Mouse (Mus musculus) cerebellum, adult 9-11 months (tissue): ENCODE results near the gene Cytip.
"Not testable (repeated sequence)": the region's sequence is repeated elsewhere in the genome, so short reads cannot be mapped to it uniquely, and the experiment has no call there.

Source experiments
- DNase-seq: peaks from one replicate; pipeline ENCODE4 v3.0.0; 2022

Cytip gene

DNA sequence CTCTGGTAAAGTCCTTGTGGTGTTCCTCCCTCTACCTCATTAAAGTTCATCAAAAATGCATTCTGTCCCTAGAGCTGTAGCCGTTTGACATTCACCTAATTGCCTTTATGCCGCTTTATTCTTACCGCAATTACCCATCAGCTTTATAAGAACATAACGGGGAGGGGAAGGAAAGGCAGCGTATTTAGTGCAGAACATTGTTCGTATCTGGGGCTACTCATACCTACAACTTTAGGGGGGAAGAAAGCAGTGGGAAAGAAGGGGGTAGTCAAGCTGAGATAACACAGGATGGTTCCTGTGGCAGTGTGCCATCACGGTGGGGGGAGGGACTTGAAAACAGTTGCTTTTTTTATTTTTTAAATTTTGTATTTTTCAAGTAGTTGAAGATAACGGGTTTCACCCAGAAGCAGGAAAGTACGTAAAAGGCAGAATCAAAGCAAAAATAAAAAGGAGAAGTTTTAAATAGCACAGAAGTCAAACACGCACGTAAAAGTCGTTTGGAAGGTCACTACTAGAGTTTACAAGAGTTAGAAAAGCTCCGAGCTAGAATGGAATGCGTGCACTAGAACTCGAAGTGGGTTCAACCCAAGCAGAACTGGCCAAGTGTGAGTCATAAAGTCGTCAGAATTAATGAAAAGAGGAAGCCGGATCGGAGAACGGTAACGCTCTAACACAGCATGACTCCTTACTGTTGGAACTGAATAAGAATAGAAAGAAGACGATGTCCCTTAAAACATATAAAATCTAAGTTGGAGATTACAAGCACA, 34.6 kb downstream of the Cytip start:
- DNase-seq = no peak

DNA sequence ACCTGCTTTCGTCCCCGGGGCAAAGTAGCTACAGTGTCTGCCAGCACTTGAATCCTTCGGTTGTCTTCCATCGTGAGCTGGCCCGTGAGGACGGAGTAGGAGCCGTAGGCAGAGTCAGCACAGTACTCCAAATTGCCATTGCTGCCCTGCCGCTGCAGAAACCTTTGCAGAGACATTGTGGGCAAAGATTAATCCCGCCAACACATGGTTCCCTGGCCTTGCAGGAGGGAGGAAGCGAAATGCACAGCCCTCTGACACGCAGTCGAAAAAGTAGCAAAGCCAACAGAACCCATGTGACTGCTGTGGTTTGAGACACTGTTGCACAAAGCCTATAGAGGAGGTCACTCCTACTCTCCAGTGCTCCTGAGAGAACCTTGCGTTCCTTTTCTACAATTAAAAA, 35.5 kb downstream of the Cytip start:
- DNase-seq = no peak

DNA sequence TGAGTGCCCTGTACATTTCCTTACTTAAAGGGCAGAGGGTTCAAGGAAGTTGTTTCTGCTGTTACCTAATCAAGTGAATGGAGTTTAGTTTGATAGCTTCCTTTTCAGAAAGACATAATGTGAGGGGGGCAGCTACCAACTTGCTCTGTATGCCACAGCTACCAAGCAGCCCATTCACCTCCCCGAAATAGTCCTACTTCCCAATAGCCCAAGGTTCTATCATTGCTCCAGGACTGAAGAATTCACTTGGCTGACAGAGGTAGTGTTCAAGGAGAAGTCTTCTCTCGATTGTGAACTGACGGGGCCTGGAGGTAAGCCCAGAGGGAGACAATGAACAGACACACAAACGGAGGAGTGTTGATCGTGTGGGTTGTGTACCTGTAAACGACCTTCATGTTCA, 36.2 kb downstream of the Cytip start:
- no peak for DNase-seq

DNA sequence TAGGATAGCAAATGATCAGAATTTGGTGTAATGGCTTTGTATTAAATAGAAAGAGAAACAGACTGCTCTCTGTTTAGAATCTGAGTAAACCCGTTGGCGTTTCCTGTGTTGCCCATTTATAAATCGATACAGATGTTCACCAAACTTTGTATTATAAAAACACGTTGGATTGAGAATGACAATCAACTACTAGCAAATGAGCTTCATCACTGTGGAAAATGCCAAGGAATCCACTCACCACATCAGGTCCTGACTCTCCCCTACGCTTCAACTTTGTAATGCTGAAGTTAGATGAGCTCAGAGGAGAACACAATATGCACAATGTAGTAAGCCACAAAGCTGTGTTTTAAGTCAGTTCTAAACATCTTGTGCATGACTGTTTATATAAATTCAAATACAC, 36.8 kb downstream of the Cytip start:
- no peak for DNase-seq

DNA sequence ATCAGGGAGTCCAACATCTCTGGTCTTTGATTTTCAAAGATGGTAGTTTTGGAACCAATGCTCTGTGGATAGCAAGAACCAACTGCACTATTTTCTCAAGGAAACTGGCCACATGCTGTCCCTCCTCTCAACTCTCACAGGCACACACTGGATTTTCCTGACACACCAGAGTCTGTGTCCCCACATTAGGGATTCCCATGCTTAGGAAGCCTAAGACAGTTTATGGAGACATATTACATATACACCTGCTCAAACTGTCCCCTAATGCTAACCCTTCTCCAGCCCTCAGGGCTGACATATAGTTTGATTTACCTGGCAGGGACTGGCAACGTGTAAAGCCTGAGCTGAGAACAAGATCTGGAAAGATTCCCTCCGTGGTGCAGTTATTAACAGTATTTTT, 37.2 kb downstream of the Cytip start:
- no peak for DNase-seq

DNA sequence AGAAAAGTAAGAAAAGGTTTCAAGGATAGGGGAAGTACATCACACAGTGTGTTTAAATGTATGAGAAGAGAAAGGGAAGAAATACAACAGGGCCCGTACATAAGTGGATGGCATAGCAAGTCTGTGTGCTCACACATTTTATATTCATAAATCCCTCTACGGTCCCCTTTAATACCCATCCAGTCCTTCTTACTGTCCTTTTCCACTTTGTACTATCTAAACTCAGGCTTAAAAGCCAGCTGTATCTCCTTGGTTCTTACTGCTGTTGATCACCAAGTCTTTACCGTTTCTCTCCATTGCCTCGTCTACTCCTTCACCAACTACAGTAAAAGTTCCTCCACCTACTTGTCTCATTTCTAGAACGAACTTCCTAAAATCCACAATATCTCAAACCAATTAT, 37.9 kb downstream of the Cytip start:
- DNase-seq = no peak

DNA sequence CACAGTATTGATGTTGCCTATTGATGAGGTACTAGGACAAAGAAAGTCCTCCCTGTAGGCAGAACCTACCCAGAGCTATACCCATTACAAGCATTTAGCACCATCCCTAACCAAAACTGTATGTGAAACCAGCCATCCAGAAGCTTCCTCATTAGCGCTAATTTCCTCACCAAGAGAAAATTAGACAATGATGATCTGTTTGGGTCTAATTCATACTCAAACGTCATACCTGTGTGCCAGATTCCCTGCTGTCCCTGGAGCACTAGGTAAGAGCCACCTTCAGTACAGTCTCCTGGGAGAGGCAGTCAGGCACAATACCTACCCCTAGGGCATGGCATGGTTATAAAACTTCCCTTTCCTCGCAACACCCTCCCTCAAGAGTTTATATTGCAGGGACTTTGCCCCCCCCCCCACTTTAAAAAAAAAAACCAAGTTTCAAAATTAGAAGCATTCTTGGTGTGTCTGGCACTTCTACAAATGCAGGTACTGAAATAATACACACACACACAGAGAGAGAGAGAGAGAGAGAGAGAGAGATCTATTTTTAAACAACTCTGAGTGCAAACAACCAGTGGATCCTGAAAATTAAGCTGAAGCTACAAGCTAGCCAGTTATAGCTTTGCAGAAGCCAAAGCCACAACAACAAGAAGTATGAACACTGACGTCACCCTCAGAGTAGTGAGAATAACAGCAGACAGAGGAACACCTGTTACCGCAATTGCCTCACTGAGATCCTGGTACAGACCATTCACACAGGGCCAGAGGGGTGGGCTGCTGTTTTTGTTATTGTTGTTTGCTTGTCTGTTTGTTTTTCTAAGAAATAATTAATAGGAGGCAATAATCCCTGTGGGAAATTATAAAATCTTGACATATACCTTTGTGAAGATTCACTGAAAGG, 38.6 kb downstream of the Cytip start:
- no peak for DNase-seq

DNA sequence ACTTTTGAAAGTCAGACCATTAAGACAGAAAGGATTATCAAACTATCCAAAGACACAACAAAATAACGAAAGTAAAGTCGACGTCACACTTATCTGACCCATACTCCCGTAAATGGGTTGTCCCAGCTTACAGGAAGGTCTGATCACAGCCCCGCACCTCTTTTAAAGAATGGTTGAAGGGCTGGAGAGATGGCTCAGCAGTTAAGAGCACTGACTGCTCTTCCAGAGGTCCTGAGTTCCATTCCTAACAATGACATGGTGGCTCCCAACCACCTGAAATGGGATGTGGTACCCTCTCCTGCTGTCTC, 39.3 kb downstream of the Cytip start:
- DNase-seq = no peak

DNA sequence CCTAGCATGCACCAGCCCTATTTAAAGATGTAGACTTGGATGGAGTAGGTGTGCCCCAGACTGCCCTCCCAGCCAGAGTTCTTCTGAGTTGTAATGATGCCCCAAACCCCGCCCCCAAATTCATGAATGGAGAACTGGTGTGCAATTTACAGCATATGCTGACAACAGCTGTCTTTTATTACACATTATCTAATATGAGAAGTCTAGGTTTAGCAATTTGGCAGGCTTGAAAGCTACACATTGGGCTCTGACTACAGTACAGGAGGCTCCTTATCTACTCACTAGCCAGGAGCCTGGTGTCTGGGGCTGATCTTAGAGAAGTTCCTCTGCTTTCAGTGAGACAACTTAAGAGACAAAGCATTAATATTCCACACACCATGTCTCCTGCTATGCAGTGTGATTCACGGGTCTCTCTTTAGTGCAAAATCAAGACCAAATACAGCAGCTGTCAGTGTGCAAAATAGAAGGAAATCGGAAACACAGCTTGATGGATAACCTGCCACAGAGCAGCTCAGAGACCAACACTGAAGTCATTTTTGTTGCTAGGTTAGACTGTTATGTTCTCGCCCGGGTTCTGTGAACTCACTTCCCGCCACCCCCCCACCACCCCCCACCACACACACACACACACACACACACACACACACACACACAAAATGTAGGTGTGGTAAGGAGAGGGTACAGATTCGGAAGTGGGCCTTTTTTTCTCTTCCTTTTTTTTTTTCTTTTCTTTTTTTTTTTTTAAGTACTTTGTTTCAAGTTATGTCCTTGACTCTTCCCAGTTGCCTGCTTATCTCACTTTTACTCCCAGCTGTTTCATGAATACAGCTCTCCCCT, 39.8 kb downstream of the Cytip start:
- no peak for DNase-seq

DNA sequence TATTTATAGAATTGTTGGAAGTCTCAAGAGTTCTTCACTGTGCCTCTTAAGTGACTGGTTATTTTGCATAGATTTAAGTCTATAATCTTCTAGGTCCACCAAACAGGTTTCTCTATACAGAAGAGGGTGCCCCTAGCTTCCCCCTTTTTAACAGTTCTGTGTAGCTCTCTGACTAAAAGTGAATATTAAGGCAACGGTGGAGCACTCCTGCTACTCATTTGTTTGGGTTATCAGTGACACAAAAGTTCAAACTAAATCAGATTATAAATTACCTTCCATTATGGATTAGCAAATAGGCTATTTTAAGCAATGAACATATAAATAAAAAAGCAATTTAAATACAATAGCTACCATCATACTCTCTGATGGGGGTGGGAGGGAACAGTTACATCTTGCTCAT, 40.8 kb downstream of the Cytip start:
- no peak for DNase-seq

DNA sequence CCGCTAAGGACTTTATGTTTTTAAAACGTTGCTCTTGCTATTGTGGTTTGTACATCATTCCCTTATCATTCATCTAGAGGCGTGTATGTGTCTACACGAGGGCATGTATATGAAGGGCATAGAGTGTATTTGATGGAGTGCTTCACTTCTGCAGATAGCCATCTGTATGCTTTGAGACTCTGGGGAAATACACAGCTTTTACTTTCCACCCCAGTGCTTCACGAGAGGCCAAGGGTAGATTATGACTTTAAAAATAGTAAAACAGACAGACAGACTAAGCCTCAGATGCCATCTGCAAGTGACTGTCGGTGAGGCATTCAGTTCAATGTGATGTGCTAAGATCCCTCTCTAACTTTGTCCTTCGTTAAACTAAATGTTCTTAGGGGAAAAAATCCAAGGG, 41.6 kb downstream of the Cytip start:
- DNase-seq = no peak

DNA sequence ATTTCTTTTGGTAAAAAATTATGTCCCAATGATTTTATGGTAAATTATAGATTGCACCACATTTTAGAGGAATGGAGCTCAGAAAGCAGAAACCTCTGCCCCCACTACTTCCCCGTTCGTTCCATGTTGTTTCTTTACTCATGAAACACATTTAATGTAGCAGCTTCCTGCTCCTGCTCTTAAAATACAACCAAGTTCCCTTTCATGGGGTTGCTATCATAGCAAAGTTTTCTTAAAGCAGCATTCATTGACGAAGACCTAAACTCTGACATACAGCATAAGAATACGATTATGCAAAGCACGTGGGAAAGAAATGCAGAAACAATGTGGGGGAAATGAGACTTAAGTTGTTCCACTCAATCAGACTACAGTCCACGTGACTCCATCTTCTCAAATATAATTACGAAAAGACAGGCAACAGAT, 45.3 kb downstream of the Cytip start:
- no peak for DNase-seq

DNA sequence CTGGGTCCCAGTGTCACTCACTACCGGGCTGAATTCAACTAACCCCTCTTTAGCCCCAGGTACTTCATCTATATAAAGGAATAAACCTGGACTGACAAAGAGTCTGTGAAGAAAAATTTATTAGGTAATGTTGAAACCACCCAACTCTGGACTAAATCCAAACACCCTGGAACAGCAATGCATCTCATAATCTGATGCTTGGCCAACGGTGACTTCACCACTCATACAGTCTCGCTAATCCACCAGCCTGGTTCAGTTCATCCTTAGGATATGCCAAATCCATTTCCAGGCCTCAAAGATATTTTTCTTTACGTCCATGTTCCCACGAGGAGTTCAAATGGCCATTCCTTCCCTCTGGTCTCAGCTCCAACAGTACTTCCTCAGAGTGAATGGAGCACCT, 48.8 kb downstream of the Cytip start:
- no peak for DNase-seq

DNA sequence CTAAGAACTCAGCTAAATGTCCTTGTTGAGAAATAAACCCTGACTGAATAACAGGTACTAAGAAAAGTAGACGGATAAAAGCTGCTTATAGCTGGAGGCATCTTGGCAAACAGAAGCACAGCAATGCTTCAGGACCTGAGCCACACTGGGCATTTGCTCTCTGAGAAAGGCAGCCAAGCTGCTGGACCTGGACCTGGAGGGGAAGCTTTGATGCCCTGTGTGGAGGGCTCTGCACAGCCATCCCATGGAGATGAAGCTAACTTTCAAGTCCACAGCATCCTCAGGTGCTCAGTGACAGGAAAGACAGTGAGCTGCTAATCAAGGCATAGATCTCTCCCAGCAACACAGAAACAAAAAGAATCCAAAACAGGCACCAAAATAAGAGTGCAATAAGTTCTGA, 54.8 kb downstream of the Cytip start:
- DNase-seq = peak; percentile 85

DNA sequence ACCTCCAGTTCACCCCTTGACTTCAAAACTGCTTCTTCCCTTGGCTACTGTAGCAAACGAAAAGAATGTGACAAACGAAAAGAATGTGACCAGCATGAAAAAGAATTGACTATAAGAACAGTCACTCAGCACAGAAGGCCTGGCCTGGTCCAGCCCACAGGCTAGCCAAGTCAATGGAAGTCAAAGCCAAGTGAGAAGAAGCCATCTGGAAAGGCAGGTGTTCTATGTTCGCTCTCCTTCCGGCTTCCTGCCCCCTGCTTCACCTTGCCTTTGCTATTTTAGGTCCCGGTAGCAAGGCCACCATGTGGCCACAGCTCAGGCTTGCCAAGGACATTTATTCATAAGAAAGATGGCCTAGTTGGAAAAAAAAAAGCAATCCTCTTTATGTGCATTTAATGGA, 56.7 kb downstream of the Cytip start:
- DNase-seq = peak; percentile 98

DNA sequence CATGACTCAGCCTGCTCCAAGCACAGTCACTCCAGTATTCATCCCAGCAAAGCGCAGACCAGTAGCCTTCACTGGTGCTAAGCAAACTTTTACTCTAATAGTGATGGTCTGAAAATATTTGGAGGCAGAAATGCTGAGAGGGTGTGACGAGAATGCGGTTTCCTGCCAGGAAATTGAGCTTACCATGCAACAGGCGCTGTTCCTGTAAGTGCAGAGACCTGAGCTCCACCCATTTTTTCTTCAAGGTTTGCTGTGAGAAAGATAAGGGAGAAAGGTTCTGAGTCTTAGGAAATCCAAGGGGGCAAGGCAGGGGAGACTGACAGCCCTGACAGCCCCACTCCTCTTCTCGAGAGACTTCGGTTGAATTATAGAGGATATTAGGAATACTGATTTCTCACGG, 57.7 kb downstream of the Cytip start:
- peak; percentile 25 for DNase-seq

DNA sequence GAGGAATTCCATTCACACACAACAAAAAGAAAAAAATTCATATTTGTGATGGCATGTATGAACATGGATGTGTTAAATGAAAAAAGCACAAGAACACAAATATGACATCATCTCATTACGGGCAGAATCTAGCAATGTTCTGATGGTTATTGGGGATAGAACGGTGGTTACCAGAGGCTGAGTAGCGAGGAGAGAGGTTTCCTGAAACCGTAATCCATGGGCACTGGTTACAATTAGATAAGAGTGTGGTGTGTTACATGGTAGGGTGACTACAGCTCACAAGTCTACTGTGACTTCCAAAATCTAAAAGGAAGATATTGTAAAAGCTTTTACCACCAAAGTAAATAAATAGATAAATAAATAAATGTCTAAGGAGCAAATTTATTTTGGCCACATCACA, 58.8 kb downstream of the Cytip start:
- DNase-seq = no peak

DNA sequence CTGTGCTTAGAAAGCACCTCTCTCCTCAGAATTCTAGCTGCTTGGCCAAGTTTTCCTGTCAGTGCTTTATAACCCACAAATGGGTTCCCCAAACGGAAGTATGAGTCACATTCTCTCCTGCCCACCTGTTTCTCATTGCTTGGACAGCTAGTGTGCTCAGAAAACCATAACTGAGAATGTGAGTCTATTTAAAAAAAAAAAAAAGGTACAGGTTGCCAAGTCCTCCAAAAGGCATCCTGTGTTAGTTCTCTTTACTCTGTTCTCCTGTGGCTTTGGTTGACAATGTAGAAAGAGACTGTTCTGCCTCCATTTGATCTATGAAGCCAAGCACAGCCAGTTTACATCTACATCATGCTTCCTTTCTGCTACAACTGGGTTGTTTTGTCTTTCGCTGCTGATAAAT, 60.3 kb downstream of the Cytip start:
- DNase-seq = peak; percentile 70

DNA sequence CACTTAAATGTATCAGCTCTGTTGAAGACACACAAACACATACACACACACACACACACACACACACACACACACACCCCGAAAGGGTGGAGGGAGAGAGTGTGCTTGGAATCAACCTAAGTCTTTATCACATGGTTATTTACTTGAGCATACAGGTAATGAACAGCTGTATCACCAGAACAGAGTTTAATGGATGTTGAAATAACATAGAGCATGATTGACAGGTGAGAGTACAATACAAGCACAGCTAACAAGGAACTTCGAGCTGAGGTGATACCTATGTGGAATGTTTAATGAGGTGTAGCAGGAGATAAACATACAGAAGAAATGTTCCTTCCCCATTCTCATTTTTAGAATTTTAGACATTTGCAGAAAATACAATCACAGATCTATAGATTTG, 62.7 kb downstream of the Cytip start:
- DNase-seq = no peak

DNA sequence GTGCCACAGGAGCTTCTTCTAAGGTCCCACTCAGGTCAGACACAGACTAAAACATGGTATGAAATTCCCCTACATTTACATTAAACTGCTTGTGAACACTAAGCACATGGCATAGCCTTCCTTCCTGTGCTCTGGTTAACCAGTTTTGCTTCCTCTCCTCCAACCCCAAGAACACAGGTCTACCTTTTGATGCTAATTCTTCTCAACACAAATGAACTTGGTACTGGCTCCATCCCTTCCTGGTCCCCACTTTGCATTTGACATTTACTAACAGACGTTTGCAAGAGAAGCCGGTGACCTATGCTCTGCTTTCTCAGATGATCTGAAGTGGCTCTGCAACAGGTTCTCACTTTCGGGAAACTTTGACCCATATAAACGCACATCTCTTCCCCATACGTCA, 65.4 kb downstream of the Cytip start:
- no peak for DNase-seq

DNA sequence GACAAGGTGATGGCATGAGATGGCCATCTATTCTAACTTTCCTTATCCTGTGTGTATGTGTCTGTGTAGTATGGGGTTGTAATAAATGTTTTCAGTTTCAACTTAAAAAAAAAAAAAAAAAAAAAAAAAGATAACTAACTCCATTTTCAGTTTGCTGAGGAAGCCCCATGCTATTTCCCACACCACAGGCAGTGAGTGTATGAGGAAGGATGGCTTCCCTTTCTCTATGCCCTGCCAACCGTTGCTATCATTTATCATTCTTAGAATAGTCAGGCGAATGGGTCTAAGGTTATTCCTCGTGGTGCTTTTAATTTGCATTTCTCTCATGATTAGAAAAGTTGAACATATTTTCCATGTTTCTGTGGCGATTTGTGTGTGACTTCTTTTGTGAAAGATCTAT, 84.2 kb downstream of the Cytip start:
- DNase-seq = no peak

DNA sequence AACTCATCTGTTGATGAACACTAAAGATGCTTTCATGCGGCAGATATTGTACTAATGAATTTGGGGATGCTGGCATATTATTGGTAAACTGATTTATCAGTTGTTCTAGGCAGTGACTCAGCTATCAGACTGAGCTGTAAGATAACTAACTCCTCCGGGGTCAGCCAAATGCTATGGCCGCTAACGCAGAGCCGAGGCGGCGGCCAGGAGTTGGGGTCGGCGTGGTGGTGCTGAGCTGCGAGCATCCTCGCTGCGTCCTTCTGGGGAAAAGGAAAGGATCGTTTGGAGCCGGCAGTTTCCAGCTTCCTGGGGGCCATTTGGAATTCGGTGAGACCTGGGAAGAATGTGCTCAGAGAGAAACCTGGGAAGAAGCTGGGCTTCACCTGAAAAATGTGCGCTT, 87.4 kb downstream of the Cytip start:
- DNase-seq = not testable (repeated sequence)

DNA sequence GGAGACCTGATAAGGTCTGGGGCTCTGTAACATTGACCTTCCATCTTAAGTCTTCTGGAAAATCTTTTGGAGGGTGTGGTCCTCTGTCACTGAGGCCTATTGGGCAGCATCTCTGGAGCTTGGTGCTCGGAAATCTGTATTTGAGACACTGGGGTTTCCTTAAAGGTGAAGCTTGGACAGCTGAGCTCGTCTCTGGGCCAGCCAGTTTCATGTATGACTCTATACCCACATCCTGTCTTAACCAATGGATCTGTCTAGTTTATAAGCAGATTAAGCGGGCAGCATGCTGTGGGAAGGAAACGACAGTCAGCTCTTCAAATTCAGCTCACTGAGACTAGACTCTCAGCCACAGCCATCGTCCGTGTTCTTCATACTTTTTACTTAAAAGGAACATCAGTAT, 88.3 kb downstream of the Cytip start:
- no peak for DNase-seq

DNA sequence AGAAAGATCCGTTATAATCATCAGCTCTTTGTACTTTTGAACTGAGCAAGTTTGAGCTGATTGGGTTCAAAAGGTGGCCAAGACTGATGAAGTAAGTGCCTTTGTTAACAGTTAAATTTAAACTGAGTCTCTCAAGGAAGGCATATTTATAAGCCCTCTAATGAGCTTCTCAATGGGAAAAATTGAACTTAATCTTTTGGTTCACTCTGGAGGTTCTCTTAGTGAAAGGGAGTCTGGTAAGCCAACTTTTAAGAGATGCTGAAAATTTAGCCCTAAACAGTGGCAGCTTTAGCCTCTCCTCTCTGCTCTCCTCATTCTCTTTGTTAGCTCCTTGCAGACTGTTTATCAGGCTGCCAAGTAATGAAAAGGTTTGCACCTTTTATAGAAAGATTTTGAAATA, 100.5 kb downstream of the Cytip start:
- no peak for DNase-seq
